Mouse (Mus musculus): ENCODE data around the gene Acsm3.

The Acsm3 gene

DNA sequence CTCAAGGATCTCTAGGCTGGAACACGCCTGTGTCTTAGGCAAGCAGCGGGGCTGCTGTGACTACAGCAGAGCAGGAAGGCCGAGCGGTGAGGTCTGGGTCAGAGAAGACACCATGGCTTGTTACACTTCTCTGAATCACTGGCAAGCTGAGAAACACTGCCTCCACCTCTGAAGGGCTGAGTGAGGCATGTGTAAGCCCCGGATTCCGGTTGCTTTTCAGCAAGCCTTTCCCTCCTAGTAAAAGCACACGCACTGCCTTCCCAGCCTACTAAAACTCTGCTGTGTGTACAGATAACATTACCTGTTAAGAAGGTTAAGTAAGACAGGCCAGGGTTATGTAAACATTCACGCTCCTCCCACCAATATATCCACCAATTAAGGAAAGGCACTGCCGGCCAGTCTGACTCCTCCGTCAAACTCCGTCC is at the start of gene Acsm3:
Gene Acsm3, plus strand, starts transcription at position 397 of the 425 bp plus-strand sequence.
- DNase-seq: no peak

GRCm38 (mm10) chr7:119714111-119714510 is 46.6 kb upstream of the Acsm3 start:
- DNase-seq: no peak

- DNase-seq: peak; percentile 98 to 99
These were observed 40.3 kb upstream of the Acsm3 start, which contains the start of gene Thumpd1 for GRCm38 (mm10) chr7:119720253-119720946. TSS of gene Thumpd1 (minus strand) at chr7:119720798.

DNA sequence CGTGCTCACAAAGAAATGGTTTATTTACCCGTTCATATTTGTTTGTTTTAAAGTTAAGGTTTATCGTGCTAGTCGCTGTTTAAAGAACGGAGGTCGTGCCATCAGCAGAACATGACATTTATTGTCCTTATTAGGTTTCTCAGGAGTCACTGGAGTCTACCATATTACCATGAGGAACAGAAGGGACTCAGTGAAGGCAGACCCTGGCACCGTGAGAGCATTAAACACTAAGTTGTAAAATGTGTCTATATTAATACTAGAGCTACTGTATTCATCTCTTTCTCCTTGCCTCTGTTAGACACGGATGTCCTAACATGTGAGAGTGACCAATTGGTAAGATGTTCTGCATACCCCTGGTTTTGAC is 39.8 kb upstream of the Acsm3 start:
- DNase-seq: peak in 1 of 2 experiments; percentile 48

DNA sequence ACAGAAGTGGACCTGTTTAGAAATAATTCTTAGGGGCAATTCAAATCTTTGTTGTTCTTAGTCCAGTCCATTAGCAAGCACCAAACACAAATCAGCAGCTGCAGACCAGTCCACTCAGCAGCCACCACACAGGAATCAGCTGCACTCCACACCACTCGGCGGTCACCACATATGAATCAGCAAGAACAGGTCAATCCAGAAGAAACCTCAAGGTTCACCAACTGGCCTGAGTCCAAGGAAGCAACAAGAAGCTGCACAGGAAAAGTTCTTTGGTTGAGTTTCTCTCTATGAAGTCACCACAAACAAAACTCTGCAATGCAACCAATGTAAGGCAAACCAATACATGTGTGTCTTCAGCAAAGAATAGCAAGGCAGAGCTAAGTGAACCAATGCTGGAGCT is 33.1 kb upstream of the Acsm3 start:
- DNase-seq: no peak

- DNase-seq: peak; percentile 10 to 18
These were observed 29.5 kb upstream of the Acsm3 start for GRCm38 (mm10) chr7:119731262-119731661.

GRCm38 (mm10) chr7:119738877-119739276 is 21.8 kb upstream of the Acsm3 start:
- no peak for DNase-seq

- peak in 1 of 2 experiments; percentile 17 for DNase-seq
These were observed 20.8 kb upstream of the Acsm3 start for GRCm38 (mm10) chr7:119739798-119740468.

DNA sequence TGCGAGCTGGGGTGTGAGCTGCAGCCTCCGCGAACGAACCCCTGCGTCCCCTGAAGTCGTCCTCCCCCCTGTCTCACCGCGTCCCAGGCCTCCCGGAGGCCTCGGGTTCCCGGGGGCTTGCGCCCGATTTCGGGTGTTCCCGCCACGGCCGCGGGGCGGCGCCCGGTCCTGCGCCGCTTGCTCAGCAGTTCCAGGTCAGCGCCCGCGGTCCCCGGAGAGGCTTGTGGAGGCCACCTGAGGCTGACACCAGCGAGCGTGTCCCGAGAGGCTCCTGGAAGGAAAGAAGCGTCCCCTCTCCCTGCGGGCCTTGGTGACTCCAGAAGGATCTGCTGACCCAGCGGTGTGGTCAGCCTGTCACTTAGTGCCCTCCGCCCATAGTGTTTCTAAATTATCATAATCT is 16.4 kb upstream of the Acsm3 start:
- no peak for DNase-seq

GRCm38 (mm10) chr7:119745869-119746268 is 14.9 kb upstream of the Acsm3 start:
- DNase-seq: no peak

- DNase-seq: no peak
These were observed 12.0 kb upstream of the Acsm3 start for GRCm38 (mm10) chr7:119748761-119749160.

- no peak for DNase-seq
These were observed 10.8 kb upstream of the Acsm3 start for GRCm38 (mm10) chr7:119749942-119750341.

DNA sequence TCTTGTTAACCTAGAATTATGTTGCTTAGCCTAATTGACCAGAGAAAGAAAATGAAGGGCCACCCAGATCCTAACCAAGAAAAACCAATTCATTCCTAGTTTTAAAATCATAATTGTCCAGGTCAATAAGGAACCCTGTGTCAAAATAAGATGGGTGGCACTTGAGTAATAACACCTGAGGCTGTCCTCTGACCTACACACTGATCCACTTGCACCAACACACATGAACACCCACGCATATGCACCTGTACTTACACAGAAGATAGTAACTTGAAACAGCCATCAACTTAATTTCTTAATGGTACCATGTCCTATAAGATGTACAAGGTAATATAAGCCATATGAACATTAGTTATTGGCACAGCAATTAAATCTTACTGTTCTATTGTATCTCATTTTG is 7.0 kb upstream of the Acsm3 start:
- DNase-seq: no peak

- DNase-seq: no peak
These were observed 1.5 kb downstream of the Acsm3 start for GRCm38 (mm10) chr7:119762166-119762697.

GRCm38 (mm10) chr7:119764377-119764776 is 3.7 kb downstream of the Acsm3 start:
- no peak for DNase-seq

DNA sequence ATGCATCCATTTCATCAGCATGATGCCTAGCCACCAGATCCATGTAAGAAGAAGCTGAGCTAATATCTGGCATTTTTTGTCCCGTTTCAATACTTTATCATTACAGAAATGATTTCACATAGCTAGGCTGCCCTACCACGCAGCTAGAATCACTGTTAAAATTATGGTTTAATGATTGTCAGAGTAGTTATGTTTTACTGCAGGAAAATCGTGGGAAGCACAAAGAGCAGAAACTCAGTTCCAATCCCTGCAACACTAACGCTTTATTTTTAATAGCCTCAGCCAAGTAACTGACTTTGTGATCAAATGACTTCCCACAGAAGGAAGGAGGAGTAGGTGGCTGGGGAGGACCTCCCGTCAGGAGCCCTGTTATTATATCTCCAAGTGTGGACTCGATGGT is 6.3 kb downstream of the Acsm3 start:
- no peak for DNase-seq

GRCm38 (mm10) chr7:119769895-119770294 is 9.2 kb downstream of the Acsm3 start:
- no peak for DNase-seq

- no peak for DNase-seq
These were observed 22.7 kb downstream of the Acsm3 start for GRCm38 (mm10) chr7:119783453-119783852.

GRCm38 (mm10) chr7:119784908-119785307 is 24.2 kb downstream of the Acsm3 start:
- DNase-seq: no peak

GRCm38 (mm10) chr7:119789024-119789423 is 28.3 kb downstream of the Acsm3 start:
- DNase-seq: no peak

- DNase-seq: peak; percentile 84 to 85
These were observed 33.0 kb downstream of the Acsm3 start, which contains the start of the genes Rexo5 and Eri2 for GRCm38 (mm10) chr7:119793586-119794250. TSS of gene Rexo5 (plus strand) at chr7:119794006. TSS of gene Eri2 (minus strand) at chr7:119794058.

DNA sequence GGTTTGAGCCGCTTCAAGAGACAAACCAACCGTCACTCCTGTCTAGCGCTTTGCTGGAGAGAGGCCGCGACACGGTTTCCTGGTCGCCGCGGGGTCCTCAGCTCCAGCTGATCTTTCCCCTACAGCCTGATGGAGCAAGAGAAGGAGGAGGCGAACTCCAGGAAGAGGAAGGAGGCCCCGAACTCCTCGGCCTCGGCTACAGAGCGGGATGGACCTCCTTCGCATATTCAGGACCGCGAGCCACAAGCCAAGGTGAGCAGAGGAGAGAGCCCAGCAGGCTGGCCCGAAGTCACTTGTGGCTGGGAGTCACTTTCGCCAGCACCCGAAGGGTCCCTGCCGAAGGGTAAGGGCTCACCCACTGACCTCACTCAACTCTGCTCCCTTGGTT is 33.5 kb downstream of the Acsm3 start:
- DNase-seq: no peak

DNA sequence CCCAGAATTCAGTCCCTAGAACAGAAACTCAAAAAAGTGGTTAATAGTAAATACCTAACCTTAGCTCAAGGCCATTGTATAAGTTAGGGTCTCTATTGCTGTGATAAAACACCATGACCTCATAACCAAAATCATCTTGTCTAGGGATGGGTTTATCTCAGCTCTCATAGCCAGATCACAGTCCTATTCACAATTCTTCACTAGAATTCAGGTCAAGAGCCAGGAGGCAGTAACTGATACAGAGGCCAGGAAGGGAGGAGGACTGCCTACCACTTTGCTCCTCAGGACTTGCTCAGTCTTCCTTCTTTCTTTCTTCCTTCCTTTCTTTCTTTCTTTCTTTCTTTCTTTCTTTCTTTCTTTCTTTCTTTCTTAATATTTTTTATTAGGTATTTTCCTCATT is 34.6 kb downstream of the Acsm3 start:
- DNase-seq: no peak

Measured in cerebellum, postnatal 14 days (tissue).